Mouse (Mus musculus): ENCODE measurements around the gene A630089N07Rik.
"Not testable (repeated sequence)": the region's sequence is repeated elsewhere in the genome, so short reads cannot be mapped to it uniquely, and the experiment has no call there.

The A630089N07Rik gene

DNA sequence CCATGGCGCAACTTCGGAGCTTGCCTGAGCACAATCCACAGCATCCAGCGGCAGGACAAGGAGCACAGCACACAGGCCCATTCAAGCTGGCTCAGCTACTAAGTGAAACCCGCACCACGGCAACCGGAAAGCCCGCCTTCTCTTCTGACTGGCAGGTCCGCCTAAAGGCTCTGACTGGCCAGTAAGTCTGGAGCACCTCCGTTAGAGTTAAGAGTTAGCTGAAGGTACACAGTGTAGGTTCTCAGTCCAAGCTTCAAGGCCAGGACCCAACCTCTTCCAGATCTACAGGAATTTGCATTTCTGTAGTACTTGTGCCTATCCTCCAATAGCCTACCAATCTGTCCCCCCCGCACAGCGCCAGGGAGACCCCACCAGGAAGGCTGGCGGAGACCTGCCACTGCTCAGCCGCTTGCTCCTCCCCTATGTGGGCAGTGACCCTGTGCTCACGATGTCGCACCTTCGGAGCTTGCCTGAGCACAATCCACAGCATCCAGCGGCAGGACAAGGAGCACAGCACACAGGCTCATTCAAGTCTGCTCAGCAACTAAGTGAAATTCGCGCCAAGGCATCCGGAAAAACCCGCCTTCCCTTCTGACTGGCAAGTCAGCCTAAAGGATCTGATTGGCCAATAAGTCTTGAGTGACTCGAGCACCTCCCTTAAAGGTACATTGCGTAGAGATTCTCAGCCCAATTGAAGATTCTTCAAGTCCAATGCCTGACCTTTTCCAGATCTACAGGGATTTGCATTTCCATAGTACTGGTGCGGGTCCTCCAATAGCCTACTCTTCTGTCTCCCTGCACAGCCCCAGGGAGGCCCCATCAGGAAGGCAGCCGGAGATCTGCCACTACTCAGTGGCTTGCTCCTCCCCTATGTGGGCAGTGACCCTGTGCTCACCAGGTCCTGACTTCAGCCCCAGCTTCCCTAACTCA, at the start of gene A630089N07Rik:
Gene A630089N07Rik, minus strand, starts transcription at position 562 of the 930 bp plus-strand sequence.
- peak; percentile 51 to 56 for DNase-seq (ENCODE audit: low read depth in 1 of 2, low spot score in 2 of 2)

DNA sequence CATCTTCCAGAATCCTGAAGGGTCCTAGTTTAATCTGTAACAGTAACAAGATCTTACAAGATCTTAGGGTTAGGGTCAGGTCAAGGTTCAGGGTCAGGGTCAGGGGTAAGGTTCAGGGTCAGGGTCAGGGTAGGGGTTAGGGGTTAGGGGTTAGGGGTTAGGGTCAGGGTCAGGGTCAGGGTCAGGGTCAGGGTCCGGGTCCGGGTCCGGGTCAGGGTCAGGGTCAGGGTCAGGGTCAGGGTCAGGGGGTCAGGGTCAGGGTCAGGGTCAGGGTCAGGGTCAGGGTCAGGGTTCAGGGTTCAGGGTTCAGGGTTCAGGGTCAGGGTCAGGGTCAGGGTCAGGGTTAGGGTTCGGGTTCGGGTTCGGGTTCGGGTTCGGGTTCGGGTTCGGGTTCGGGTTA, 24.9 kb upstream of the A630089N07Rik start:
- no peak for DNase-seq (ENCODE audit: low read depth in 1 of 2, low spot score in 2 of 2)

DNA sequence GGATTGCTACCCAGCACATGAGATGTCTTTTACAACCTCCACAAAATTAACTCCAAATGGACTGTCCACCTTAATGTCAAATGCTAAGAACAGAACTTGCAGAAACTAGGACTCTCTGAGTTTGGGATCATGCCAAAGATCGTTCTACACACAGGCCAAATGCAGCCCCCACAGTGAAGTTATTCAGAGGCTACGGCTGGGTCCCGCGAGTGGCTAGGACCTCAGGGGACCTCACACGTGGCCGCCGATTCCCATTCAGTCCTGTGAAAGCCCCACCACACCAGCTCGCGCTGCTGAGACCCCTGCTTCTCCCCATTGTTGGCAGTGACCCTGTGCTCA, 731 bp downstream of the A630089N07Rik start:
- DNase-seq (ENCODE audit: low read depth in 1 of 2, low spot score in 2 of 2), result not testable (repeated sequence)

DNA sequence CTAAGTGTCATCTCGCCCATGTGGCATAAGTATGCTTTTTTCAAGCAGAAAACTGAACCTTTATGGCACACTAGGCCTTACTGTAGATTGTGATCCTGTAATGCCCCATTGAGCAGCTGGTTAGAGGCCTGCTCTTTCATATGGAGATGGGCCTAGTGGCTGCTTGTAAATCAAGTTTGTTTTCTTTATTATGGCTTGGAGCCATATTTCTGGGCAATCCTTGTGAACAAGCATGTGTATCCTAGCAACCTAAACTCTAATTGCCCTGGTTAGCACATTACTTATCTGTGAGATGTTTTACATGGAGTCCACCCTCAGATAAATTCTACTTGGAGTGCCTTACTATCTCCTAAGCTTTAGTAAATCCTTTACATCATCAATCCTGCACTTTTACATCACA, 1.1 kb downstream of the A630089N07Rik start:
- not testable (repeated sequence) for DNase-seq (ENCODE audit: low read depth in 1 of 2, low spot score in 2 of 2)

DNA sequence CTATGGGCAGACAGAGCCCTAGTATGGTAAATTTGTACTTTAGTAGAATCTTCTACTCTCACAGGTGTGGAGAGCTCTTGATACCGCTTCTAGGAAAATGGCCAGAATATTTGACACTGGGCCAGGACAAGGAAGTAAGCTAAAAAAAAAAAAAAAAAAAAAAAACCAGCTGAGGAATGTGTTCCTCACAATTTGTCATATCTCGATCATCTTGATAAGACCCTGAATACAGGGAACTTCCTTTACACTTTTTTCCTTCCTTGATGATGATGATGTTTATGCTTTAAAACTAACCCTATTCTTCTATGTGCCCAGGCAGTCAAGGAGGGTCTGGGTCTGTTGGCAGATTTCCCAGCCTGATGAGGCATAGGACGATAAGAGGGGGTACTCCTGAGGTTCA, 2.9 kb downstream of the A630089N07Rik start:
- not testable (repeated sequence) for DNase-seq (ENCODE audit: low read depth in 1 of 2, low spot score in 2 of 2)

DNA sequence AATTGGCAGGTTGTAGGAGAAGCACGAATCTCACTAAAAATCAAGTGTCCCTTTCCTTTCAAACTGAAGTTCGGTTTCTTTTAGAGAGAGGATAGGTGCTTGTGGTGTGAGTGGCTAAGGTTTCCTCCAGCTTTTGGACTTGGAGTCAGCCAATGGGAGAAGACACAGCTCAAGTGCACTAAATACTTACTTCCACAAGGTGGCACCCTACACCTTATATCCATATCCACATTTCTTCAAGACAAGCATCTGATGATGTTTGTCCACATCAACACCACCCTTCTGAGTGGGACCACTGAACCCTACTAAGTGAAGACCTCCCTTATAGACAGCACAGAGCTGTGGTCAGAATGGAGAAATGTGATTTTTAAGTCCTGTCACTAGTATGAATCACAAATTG, 40.6 kb downstream of the A630089N07Rik start:
- no peak for DNase-seq (ENCODE audit: low read depth in 1 of 2, low spot score in 2 of 2)

DNA sequence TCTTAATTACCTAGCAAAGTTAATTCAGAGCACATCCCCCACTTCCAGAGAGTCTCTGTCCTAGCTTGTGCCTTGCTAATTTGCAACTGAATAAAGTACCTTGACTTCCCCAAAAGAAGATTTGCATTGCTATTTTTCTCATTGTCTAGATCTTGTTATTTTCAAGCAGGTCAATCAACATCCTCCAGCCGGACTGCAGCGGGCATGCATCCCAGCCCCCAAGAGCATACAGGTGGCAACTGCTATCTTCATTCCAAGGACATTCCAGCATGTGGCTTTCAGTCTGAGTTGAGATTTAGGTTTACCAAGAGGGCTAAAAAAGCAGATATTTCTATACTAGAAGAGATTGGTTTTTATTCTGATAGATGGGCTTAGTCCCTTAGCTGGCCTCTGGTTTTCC, 47.3 kb downstream of the A630089N07Rik start:
- DNase-seq (ENCODE audit: low read depth in 1 of 2, low spot score in 2 of 2), result not testable (repeated sequence)

DNA sequence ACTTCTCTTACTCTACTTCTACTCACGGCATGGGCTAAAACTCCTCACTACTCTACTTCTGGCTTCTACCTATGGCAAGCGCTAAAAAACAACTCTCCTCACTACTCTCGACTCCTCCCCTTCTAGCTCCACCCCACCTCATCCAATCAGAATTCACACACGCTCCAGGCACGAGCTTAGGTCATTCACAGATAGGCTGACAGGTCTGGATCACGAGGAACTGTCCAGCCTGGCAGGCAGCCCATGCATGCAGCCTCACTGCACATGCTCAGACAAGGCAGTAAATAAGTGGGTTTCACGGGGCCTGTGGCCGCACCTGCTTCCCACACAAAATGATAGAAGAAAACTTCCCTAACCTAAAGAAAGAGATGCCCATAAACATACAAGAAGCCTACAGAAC, 56.1 kb downstream of the A630089N07Rik start:
- DNase-seq (ENCODE audit: low read depth in 1 of 2, low spot score in 2 of 2), result not testable (repeated sequence)

DNA sequence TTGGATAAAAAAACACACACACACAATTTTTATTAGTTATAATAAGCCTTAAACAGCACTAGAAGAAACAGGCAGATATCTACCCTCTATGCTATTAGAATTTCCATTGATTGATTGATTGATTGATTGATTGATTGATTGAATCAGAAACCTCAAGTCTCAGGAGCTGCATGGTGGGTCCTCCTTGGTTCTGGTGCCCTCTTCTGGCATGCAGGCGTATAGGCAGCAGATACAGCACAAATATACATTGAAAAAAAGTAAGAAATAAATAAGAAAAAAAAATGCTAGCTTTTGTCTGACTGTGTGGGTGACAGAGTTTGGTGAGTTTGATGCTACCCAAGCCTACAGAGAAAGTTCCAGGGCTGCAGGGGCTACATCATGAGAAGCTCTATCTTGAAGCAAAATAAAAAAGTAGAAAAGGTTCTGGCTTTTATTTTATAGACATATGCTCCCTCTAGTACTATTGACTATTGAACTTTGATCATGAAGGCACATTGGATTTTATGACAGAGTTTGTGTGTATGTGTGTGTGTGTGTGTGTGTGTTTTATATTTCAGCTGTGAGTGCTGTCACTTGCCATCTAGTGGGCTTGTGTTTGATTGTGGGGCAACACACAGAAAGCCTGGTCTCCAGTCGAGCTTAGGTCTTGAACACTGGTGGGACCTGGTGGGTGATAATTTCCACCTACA, 59.4 kb downstream of the A630089N07Rik start:
- DNase-seq (ENCODE audit: low read depth in 1 of 2, low spot score in 2 of 2), result no peak

DNA sequence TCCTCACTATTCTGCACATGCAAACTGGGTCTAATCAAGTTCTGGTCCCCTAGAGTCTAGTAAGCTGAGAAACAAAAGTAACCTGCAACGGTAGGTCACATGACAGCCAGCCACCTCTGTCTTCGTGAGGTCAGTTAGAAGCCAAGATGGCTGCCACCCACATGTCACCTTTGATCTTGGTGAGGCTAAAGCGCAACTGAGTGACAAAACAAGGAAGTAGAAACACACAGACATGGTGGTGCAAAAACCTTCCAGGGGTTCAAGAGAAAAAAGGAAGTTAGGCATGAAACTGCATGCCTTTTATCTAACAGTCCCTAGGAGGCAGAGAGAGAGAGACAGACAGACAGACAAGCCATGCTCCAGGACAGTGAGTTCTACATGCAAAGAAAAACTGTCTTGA, 60.2 kb downstream of the A630089N07Rik start:
- DNase-seq (ENCODE audit: low read depth in 1 of 2, low spot score in 2 of 2), result no peak

DNA sequence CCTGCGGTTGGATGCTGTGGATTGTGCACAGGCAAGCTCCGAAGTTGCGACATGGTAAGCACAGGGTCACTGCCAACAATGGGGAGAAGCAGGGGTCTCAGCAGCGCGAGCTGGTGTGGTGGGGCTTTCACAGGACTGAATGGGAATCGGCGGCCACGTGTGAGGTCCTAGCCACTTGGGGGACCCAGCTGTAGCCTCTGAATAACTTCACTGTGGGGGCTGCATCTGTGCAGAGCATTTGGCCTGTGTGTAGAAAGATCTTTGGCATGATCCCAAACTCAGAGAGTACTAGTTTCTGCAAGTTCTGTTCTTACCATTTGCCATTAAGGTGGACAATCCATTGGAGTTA, 84.9 kb downstream of the A630089N07Rik start:
- not testable (repeated sequence) for DNase-seq (ENCODE audit: low read depth in 1 of 2, low spot score in 2 of 2)

DNA sequence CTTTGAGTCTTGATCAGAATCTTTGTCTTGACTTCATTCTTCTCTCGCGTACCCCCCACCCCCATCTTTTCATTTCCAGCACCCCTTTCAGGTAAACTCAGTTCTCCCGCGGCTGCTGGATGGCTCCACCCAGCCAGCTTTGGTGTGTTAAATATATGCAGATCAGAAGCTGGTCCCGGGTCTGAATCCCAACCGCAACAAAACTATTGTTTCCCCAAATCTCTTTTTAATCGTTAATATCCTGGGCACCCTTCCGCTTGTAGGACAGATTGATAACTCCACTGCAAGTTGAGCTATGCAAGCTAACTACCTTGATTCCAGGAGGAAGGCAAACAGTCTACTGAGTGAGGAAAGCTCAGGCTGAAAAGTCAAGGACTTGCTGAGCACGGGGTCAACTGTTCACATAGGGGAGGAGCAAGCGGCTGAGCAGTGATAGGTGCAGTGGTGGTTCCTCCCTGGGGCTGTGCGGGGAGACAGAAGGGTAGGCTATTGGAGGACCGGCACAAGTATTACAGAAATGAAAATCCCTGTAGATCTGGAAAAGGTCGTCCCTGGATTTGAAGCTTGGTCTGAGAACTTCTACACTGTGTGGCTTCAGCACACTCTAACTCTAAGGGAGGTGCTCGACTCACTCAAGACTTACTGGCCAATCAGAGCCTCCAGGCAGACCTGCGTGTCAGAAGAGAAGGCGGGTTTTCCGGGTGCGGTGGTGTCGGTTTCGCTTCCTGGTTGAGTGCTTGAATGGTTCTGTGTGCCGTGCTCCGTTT, 85.5 kb downstream of the A630089N07Rik start, which contains the start of gene B230307C23Rik:
Gene B230307C23Rik, plus strand, starts transcription at position 700 of the 767 bp plus-strand sequence.
- DNase-seq (ENCODE audit: low read depth in 1 of 2, low spot score in 2 of 2), result peak; percentile 83 to 85

DNA sequence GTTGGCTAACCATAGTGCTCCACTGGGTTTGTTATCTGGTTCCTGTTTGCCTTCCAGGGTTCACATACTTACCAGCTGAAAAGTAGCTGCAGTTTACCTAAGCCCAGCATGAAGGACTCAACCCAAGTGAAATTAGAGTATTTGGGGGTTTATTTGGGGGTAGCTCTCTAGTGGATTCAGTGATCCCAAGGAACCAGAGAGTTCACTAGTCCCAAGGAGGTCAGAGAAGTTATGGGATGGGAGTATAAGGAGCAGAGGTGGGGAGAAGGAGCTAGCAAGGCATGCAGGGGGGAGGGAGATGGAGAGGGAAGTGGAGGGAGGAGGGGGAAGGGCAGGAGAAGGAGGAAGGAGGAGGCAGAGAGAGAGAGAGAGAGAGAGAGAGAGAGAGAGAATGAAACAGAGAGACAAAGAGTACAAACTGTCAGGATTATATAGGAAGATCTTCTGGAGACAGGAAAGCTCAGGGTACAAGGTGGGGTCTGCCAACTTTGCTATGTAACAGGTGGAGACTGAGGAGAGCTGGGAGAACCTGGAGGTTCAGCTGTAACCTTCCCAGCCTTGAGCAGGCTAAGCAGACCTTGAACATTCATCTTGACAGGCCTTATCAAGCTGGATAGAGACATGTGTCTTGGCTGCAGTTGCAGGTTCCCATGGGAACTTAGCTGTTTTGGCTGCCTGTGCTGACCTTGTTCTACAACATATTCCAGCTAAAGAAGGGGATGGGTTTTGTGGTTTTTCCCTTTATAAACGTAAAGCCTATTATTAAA, 86.2 kb downstream of the A630089N07Rik start:
- DNase-seq (ENCODE audit: low read depth in 1 of 2, low spot score in 2 of 2), result no peak

DNA sequence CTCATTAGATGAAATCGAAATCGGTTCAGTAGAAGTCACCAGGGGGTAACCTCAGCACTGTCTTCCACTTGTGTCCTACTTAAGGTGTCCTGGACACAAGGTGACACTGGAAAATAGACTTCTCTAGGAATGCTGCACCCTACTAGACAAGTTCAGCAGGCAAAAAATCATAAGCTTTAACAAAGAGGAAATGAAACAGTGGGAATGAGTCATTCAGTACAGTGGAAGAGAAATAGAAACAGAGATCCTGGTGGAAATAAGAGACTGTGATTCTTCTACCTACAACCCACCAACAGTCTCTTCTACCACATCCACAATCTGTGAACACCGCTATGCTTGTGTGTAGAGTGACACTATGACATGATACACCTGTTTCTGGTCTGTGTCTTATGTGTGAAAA, 89.8 kb downstream of the A630089N07Rik start:
- not testable (repeated sequence) for DNase-seq (ENCODE audit: low read depth in 1 of 2, low spot score in 2 of 2)

DNA sequence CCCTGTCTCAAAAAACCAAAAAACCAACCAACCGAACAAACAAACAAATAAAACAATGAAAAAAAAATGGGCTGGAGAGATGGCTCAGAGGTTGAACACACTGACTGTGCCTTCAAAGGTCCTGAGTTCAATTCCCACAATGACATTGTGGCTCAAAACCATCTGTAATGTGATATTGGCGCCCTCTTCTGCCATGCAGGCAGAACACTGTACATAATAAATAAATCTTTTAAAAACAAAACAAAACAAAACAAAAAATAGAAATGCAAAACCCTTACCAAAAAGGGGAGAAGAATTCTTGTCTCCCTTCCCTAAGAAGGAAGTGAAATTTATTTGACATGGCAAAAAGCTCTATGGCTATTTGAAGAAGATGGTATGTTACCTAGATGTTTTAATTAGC, 90.7 kb downstream of the A630089N07Rik start:
- no peak for DNase-seq (ENCODE audit: low read depth in 1 of 2, low spot score in 2 of 2)

DNA sequence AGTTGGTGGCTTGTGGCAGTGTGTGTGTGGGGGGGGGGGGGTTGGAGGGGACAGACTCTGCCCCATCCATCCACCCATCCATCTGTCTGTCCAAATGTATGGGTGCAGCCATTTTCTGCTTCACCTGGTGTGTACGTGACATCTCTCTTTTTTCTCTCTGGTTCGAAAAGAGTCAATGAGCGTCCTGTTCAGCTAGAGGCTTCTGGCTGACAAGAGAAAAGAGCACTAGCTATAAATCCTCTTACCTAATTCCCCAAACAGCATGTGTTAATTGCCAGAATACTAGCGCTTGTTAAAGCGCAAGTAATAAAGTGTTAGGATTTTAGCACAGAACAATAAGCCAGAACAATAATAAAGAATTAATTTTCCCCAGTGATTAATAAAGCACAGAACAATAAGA, 97.7 kb downstream of the A630089N07Rik start:
- DNase-seq (ENCODE audit: low read depth in 1 of 2, low spot score in 2 of 2), result no peak

DNA sequence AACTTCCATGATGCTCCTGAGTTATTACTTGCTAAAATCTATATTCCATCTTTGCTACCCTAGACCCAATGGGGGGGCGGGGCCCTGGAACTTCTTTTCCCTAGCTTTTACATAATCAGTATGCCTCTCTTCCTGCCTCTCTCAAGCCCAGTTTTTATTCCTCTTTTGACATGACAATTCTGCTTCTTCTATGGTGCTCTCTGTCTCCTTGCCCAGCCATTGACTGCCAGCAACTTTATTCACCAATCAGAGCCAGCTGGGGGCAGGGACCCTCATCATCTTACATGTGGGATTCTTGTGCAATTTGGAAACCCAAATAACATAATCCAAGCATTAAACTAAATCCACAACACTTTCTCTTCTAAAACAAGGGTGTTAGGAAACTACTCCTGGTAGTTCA, 100.9 kb downstream of the A630089N07Rik start:
- no peak for DNase-seq (ENCODE audit: low read depth in 1 of 2, low spot score in 2 of 2)

DNA sequence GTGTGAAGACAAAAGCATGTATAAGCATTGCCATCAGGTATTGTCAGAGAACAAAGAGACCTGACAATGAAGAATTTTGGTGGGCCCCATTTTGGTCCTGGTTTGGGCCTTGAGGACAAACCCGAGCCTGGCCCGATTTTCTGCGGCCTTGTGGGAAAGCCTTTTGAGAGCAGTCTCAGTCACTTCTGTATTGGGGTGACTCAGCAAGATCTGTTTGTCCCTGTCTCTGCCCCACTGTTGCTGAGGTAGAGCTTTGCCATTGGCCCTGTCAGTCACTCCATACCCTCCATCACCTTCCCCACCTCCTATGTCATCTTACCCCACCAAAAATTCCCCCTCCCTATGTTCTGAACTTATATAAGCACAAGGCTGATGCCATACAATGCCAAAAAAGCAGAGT, 104.5 kb downstream of the A630089N07Rik start:
- no peak for DNase-seq (ENCODE audit: low read depth in 1 of 2, low spot score in 2 of 2)

DNA sequence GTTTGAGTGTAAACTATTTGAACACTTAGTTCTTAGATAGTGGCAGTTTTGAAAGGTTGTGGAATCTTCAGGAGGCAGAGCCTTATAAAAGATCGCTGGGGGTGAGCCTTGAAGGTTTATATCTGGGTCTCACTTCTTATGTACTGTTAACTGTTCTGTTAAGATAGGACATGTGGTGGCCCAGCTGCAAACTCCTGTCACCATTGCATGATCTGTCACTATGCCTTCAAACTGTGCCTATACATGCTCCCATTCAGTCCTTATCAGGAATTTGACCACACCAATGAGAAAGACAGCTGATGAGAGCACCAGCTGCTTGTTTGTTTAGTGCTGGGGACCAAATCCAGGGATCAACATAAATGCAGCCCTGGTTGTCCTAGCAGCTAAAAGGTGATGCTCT, 105.0 kb downstream of the A630089N07Rik start:
- no peak for DNase-seq (ENCODE audit: low read depth in 1 of 2, low spot score in 2 of 2)

DNA sequence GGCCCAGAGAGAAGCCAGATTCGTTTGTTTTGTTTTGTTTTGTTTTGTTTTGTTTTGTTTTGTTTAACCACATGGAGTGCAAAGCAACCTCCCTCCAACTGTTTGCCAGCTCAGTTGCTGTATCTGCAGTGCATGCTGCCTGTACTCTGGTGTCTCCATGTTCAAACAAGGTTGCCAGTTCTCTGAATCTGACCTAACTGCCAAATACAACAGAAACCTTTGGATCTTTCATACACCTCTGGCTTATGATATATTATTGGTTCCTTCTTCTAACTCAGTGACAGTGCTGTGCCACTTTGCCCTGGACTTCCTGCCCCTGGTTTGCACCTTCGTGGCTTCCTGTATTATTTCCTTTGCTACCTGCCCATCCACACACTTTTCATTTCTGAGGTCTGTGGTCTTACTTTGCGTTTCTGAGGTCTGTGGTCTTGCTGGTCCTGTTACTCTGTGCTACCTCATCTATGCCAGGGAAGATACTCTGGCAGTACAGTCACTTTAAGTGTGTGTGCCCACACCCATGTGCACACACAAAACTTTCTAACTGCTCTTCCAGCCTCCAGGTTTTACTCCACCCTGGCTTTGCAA, 118.2 kb downstream of the A630089N07Rik start:
- no peak for DNase-seq (ENCODE audit: low read depth in 1 of 2, low spot score in 2 of 2)

Data from monocyte, adult 2 months (primary cell).